Mouse (Mus musculus): Measurements from ENCODE around the gene Gtsf1l.
"Not testable (repeated sequence)": the region's sequence is repeated elsewhere in the genome, so short reads cannot be mapped to it uniquely, and the experiment has no call there.

The Gtsf1l gene

GRCm38 (mm10) chr2:163084519-163084918, 3.1 kb downstream of the Gtsf1l start:
- DNase-seq = no peak

- DNase-seq = peak; percentile 46 to 63
Measured at GRCm38 (mm10) chr2:163082591-163082990, 5.1 kb downstream of the Gtsf1l start.

- DNase-seq = no peak
Measured at GRCm38 (mm10) chr2:163079041-163079440, 8.6 kb downstream of the Gtsf1l start.

GRCm38 (mm10) chr2:163075234-163075633, 12.4 kb downstream of the Gtsf1l start:
- no peak for DNase-seq

- DNase-seq = no peak
Measured at GRCm38 (mm10) chr2:163074808-163075207, 12.8 kb downstream of the Gtsf1l start.

- DNase-seq = no peak
Measured at GRCm38 (mm10) chr2:163074006-163074405, 13.6 kb downstream of the Gtsf1l start.

- DNase-seq = no peak
Measured at GRCm38 (mm10) chr2:163073023-163073757, 14.5 kb downstream of the Gtsf1l start.

GRCm38 (mm10) chr2:163071590-163071989, 16.1 kb downstream of the Gtsf1l start:
- DNase-seq = no peak

GRCm38 (mm10) chr2:163070213-163070612, 17.4 kb downstream of the Gtsf1l start:
- DNase-seq = peak in 1 of 2 experiments; percentile 16

GRCm38 (mm10) chr2:163067233-163067632, 20.4 kb downstream of the Gtsf1l start:
- DNase-seq = no peak

- no peak for DNase-seq
Measured at GRCm38 (mm10) chr2:163066326-163066725, 21.3 kb downstream of the Gtsf1l start.

- no peak for DNase-seq
Measured at GRCm38 (mm10) chr2:163062119-163062508, 25.5 kb downstream of the Gtsf1l start.

- no peak for DNase-seq
Measured at GRCm38 (mm10) chr2:163061203-163062118, 26.2 kb downstream of the Gtsf1l start.

GRCm38 (mm10) chr2:163060630-163061029, 27.0 kb downstream of the Gtsf1l start:
- DNase-seq = no peak

GRCm38 (mm10) chr2:163058981-163059380, 28.7 kb downstream of the Gtsf1l start:
- not testable (repeated sequence) for DNase-seq

GRCm38 (mm10) chr2:163056584-163056983, 31.1 kb downstream of the Gtsf1l start:
- DNase-seq = no peak

GRCm38 (mm10) chr2:163055715-163056114, 31.9 kb downstream of the Gtsf1l start:
- no peak for DNase-seq

GRCm38 (mm10) chr2:163054891-163055494, 32.7 kb downstream of the Gtsf1l start:
- peak in 1 of 2 experiments; percentile 13 for DNase-seq

- peak; percentile 94 to 96 for DNase-seq
Measured at GRCm38 (mm10) chr2:163054335-163054840, 33.3 kb downstream of the Gtsf1l start, which contains the start of gene Mybl2. Mybl2 (plus strand) TSS chr2:163054687.

GRCm38 (mm10) chr2:163052826-163053225, 34.8 kb downstream of the Gtsf1l start:
- no peak for DNase-seq

GRCm38 (mm10) chr2:163052101-163052500, 35.6 kb downstream of the Gtsf1l start:
- no peak for DNase-seq

GRCm38 (mm10) chr2:163051691-163052090, 36.0 kb downstream of the Gtsf1l start:
- DNase-seq = no peak

GRCm38 (mm10) chr2:163049116-163049515, 38.5 kb downstream of the Gtsf1l start:
- DNase-seq = no peak
